Mouse (Mus musculus): ENCODE data around the gene Adamts17.

Adamts17 gene

DNA sequence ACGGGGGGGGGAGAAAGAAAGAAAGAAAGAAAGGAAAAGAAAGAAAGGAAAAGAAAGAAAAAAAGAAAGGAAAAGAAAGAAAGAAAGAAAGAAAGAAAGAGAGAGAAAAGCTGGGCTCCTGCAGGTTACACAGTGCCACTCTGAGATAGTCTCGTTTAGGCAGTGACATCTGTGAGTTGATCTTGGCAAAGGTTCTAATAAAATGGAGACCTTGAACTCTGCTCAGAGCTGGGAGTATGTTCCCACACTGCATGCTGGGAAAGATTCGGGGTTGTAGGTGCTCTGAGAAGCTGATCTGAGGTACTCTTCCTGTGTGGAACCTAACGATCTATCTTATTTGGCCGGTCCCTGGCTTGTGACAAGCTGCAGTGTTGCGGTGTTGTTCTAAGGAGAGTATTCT, 7.0 kb downstream of the Adamts17 start:
- no peak for DNase-seq (ENCODE audit: low spot score)

DNA sequence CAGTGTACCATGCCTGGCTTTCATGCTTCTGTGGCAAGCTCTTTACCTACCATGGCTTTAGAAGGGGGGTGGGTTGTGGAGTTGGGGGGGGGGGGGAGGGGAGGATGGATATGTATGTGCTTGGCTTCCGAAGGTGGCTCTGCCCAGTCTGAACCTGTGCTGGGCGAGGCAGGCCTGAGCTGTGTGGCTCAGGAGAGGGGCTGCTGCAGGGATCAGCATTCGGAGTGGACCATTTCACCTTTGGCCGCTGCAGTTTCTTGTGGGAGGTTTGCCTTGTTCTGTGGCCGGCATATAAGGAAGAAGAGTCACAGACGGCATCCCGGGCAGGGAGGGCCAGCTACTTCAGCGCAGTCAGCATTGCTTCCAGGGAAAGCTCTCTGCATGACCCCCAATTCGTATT, 7.8 kb downstream of the Adamts17 start:
- DNase-seq (ENCODE audit: low spot score), result no peak

DNA sequence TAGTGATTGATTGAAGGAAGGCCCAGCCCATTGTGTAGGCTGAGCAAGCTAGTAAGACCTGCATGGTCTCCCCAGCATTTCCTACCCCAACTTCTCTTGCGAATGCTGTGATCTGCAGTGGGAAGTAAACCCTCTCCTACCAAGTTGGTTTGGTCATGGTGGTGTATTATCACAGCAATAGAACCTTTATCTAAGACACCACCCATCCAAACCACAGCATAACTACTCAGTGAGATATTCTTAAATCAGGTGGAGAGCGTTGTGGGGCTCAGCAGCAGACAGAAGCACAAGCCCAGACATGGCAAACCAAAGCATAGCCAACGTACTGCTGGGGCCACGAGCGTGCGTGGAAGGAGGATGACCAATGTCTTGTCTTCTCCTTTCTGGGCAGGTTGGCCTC, 9.8 kb downstream of the Adamts17 start:
- DNase-seq (ENCODE audit: low spot score), result no peak

DNA sequence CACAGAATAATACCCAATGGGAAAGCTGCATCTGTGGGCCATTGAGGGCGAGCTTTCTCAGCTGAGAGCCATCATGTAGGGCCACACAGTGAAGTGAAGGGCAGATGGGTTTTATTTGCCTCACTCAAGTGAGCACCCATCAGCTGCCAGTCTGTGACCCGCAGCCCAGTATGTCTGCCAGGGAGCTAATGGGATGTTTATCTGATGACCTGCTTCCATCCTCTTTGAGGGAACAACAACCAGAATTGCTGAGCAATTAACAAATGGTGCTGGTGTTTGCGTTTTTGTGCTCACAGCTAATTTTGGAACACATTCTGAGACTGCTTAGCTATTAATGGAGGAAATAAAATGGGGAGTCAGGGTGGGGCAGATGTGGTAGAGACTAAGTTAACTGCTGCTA, 12.6 kb downstream of the Adamts17 start:
- no peak for DNase-seq (ENCODE audit: low spot score)

DNA sequence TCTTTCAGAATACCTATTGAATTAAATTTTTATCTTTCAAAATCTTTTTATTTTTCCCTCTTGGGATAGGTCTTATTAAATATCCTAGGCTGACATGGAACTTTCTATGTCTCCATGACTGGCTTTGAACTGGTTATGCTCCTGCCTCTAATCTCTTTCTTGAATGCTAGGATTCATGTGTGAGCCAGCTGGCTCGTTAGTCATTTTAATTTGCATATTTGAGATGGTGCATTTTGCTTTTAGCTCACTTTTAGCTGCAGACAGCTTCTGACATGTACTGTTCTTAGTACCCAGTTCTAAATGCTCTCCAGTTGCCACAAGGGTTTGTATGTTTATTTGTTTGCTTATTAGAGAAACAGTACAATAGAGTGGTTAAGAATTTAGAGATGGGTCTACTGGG, 18.1 kb downstream of the Adamts17 start:
- DNase-seq (ENCODE audit: low spot score), result no peak

DNA sequence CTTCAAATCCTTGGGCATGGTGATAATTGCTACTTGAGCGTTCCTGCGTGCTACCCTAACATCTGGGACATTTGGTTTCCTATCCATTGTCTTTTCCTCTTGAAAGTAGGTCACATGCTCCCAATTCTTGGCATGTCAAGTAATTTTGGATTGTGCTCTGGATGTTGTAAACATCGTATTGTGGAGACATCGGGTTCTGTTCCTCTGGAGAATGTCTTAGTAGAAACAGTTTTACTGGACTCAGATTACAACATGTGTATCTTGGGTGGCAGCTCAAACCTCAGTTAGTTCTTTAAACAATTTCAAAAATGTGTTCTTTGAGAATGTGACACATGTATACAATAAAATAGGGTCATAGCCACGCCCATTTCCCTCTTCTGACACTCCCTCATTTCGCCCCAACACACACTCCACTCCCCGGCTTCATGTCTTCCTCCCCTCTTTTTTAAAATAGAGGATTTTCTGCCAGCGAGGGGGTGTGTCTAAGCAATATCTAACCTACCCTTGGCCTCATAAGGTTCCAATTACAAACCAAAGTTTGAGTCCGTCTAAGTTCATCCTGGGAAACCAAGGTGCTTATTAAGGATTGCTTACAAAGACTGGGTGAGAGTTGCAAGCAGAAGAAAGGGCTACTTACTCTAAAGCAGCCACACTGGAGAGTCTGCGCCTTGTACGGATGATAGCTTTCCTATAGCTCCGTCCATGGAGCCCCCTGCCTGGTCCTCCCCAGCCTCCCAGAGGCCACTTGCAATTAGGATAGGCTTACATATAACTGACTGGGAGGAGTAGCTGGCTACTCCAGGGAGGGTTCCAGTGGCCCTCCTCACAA, 18.9 kb downstream of the Adamts17 start:
- DNase-seq (ENCODE audit: low spot score), result no peak

DNA sequence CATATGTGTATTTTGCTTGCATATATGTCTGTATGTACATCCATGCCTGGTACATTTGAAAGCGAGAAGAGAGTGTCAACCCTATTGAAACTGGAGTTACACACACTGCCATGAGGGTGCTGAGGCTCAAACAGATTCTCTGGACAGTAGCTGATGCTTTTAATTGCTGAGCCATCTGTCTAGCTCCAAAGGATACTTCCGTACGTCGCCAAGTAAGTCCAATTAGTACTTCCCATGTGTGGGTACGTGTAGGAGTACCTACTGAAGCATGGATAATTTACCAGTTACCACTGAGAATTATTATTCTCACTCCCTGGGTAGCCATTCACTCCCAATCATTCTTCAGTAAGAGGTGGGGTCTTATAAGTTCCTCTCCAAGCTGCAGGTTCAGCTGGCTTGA, 19.7 kb downstream of the Adamts17 start:
- DNase-seq (ENCODE audit: low spot score), result no peak

DNA sequence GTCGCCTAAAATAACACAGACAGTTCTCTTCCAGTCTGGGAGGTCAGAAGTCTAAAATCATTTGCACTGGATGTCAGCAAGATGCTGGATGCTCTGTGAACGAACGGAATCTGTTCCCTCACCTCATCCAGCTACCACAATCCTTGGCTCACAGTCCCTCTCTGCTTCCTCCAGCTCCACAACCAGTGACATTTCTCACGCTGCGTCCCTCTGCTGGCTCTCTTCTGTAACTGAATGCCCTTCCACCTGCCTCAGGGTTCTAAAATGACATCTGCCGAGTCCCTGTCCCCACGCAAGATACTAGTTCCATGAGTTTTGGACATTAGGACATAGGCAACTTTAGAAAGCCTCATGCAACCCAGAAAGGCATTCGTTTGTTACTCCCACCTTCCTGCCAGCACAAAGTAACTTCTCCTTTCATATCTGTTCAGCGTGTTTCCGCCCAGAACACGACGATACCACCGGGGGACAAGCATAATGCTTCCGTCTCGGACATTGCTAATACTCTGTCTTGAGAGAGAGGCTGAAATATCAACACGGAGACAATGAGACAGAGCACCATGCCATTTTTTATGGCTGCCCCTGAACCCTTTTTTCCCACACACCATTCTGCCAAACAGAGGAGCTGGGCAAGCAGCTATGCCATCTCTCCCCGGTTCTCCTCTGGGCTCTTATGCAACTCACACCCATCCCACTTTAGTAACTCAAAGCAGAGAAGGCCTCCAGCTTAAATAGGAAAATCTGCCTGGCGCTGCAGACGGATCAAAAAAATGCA, 27.6 kb downstream of the Adamts17 start:
- no peak for DNase-seq (ENCODE audit: low spot score)

DNA sequence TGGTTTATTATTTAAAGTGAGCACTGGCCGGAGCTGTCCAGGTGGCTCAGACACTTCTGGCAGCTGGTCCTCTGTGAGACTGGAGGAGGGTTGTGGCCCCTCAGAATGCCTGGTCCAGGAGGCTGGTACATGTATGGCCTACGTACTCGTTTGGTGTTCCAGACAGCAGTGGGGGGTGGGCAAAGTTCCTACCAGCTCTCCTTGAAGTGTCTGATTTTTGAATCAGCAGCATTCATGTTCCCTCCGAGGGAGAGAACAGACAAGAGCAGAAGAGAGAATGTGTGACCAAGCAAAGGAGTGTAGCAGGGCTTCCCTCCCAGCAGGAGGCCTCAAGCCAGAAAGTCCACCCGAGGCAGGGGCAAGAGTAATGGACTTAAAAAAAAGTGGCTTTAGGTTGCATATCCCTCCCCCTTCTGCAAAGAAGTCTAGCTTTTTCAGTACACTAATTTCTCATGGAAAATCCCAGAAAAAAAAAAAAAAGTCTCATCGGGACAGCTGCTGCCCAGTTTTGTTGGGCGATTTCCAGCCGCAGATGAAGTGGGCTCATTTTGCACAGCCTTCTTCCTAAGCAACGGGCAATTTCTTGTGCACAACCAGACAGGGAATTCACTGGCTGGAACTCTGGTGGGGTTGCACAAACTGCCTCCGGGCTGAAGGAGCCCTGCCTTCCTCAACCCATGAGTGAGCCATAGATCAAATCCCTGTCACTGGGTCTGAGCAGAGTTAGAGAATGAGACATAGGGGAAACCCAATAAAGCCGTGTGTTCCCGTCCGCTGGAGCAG, 28.4 kb downstream of the Adamts17 start:
- no peak for DNase-seq (ENCODE audit: low spot score)

DNA sequence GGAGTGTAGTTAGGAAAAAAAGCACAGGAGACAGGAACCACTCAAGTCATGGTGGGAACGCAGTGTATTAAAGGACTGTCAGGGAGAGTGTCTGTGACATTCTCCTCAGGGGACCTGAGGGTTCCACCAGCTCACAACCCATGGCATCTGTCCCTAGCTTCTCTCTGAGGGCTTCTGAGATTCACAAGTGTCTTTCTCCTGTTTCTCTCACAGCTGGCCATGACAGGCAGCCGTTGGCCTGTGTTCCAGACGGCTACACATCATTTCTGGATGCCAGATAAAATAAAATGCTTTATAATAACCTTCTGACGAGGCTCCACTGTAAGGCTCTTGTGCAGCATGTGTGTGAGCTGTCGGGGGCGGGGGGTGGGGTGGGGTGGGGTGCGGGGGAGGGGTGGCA, 32.0 kb downstream of the Adamts17 start:
- DNase-seq (ENCODE audit: low spot score), result no peak

DNA sequence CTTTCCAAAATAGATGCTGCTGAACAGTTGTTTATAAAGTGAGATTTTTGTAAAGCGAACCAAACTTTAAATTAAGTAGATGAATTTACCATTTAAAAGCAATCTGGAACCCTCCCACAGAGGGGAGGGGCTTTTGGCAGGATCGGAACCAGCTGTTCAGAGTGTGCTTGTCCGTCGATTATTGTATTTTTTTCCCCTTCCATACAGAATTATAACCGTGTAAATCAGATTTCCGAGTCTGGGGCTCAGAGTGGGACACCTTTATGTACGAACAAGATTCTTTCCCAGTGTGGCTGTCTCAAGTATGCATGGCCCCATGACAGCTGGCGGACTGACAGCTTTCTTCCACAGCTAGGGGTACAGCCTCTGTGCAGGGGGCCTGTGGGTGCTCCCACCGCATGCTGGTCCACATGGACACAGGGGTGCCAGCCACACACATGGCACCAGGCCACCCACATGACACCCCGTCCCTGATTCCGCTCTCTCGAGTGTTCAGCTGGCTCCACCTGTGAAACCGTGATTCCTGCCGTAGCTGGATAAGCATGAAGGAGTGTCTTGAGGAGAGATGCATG, 32.5 kb downstream of the Adamts17 start:
- no peak for DNase-seq (ENCODE audit: low spot score)

DNA sequence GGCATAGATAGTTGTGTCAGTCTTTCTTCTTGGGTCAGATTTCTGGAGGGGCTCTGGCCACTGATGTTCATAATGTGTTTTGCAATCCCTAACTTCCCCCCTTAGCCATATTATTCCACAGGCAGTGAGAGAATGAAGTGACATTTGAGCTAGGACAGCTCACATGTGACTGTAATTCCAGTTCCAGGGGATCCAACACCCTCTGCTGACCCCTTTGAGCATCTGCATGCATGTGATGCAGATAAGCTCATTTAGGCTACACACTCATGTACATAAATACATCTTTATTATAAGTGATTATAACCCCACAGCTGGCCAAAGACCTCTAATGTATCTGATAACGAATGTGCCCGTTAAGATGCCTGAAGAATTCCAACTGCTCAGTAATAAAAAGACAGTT, 33.7 kb downstream of the Adamts17 start:
- no peak for DNase-seq (ENCODE audit: low spot score)

DNA sequence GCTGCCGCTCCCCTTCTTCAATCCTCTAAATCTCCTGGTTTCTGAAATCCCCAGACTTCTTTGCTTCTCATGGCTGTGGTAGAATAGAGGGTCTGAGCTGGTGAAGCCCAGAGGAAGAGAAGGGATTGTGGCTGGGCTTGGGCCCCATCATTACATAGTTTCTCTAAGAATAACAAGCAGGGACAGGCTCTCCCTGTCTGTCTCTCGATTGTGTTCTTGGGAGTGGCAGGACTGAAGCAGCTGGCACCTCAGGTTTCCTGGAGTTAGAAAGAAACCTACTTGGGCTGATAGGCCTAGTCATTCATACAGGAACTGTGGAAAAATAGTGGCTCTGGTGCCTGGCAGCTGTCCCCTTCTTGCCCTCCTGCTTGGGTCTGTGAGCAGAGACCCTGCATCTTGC, 51.9 kb downstream of the Adamts17 start:
- no peak for DNase-seq (ENCODE audit: low spot score)

DNA sequence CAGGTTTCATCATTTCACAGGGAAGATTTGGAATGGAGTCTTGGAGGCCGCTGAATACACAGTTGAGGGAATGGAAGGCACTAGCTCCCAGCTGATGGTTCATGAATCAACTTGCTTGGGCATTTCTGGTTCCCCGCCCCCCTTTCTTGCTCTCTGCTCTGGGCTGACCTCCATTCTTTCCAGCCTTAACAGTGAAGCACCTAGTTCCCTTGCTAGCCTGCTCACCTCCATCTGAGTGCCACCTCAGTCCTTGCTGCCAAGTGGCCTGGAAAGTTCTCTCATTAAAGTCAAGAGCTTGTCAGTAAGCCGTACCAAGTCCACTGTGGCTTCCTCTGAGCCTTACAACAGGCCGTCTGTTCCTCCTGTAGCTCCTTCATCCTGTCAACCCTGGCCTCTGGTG, 52.6 kb downstream of the Adamts17 start:
- no peak for DNase-seq (ENCODE audit: low spot score)

DNA sequence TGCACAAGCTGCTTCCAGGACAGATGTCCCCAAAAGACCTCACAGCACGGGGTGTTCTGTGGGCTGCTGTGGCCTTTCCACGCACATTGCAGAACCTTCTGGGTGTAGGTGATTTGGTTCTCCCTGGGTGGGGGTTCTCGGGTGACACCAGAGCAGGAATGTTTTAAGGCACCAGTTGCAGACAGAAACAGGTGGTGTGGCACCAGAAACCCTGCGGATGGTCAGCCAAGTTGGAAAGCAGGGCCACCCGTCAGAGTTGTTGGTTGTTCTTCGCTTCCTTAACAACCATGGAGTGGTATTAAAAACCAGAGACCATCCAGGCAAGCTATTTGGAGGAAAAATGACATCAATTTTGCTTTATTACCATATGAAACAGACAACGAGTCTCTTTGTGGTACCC, 62.8 kb downstream of the Adamts17 start:
- DNase-seq (ENCODE audit: low spot score), result no peak

DNA sequence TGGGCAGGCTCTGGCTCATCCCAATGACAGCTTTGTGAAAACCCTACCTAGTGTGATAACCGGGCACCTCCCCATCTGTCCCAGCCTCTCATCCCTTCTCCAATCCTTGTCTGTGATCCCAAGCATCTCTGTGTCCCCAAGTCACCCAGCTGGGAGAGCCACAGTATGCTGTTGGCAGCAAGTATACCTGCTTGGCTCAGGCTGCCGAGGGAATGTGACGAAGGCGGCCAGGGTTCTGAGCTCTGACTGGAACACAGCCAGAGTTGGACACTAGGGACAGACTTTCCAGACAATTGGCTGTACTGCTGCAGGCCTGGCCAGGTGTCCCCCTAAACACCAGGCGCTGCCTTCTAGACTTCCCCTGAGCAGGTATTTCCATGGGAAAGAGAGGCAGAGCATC, 63.5 kb downstream of the Adamts17 start:
- no peak for DNase-seq (ENCODE audit: low spot score)

DNA sequence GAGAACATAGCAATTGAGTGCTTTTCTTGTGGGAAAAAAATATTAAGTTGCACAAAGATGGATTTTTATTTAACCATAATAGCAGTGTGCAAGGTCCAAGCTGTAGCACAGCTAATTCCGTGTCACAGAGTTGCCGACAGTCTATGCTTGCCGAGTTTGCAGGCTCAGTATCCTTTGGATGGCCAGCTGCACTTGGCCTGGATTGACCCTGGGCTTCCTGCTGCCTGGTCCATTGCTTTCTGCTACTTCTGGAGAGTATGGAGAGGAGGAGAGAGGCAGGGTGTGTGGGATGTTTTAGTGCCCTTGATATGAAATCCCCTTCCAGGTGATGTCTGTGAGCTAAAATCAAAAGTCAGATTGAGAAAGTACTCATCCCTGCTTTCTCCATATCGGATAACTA, 66.4 kb downstream of the Adamts17 start:
- no peak for DNase-seq (ENCODE audit: low spot score)

DNA sequence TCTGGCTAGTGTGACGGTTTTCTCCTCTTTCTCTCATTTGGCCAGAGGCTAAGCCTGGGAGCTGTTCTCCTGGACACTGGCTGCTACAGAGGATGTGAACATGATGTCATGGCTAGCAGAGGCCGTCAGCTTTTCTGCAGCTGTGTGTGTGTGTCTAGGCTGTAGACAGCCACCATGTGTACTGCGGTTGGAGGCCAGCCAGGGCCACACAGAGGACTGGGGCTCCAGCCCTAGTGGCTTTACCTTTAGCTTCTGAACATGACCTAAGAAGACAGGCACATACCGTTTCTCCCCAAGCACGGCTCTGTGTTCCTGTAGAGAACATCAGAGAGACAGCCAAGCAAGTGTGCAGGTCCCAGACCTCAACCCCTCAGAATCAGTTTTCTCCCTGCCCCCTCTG, 73.3 kb downstream of the Adamts17 start:
- DNase-seq (ENCODE audit: low spot score), result no peak

DNA sequence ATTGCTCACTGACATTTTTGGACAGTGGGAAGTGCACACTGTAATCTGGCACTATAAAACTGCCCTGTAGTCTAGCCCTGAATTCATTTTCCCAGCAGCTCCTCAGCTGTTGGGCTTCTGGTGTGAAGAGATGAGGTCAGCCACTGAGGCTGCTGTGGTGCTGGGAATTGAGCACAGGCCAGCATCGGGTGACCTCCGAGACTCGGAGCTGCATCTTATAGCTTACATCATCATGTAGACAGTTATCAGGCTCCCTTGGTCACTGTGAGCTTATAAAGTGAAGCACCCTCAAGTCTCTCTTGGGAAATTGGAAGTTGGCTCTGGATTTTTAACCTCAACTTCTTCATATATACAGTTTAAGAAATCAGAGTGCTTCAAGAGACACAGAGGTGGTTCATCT, 84.1 kb downstream of the Adamts17 start:
- DNase-seq (ENCODE audit: low spot score), result no peak

DNA sequence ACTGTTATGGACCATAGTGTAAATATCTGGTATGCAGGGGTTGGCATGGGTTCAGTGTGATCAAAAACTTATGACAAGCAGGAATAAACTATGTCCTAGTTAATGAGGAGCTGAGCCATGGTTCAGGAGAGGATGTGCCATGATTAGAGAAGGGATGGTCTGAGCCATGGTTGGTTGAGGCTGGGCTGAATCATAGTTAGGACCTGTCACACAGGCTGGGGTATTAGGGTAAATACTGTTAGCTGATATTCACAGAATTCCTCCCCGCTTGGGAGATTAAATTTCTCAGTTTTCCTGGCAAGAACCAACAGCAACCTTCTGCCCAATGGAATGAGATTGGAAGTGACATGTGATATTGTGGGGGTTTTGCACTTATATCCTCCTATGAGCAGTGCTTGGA, 84.6 kb downstream of the Adamts17 start:
- no peak for DNase-seq (ENCODE audit: low spot score)

DNA sequence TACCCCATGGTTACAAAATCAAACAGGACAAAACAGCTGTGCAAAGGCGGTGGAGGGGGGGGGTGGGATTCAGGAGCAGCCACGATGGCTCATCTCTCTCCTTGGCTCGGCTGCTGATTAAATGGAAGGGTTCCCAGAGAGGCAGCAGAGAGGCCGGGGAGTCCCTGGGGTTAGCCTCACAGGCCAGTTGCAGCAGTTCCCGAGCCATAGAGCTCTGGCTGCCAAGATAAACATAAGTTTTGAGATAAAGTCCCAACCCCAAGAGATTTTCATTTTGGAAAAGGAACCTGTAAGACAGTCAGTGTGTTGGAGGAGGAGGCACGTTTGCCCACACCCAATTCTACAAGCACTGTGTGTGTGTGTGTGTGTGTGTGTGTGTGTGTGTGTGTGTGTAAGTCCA, 89.7 kb downstream of the Adamts17 start:
- no peak for DNase-seq (ENCODE audit: low spot score)

DNA sequence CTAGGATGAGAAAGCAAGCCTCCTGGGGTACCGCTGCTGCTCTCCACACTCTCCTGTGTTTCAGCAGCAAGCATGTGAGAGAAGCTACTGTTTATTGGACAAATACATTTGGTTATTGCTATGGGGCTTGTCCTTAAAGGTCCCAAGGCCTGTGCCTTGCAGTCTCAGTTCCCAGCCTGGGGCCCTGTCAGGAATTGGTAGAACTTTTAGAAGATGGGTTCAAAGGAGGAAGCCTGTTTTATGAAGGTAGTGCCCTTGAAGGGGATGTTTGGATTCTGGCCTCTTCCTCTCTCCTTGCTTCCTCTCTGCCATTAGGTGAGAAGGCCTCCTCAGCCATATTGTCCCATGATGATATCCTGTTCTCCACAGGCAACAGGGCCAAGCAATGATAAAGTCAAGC, 91.8 kb downstream of the Adamts17 start:
- DNase-seq (ENCODE audit: low spot score), result no peak

DNA sequence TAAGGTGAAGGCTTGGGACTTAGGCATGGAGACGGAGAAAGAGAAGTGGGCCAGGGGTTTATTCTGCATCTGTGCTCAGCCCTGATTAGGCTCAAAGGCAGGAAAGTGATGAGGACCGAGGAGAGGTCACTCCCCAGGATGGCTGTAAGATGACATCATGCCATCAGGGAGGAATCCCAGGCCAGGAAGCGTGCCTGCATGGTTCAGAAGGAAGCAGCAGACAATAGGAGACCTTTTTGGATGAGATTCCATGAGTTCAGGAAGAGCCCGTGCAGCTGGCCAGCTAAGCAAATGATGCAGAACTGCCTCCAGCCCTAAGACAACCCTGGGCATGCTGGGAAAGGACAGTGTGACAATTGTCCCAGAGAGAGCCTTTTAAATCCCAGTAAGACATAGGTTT, 93.7 kb downstream of the Adamts17 start:
- no peak for DNase-seq (ENCODE audit: low spot score)
